Mouse (Mus musculus): ENCODE results near the gene Taar2. TPM values are rescaled to one million over a fixed set of nuclear protein-coding genes. Genes with fewer than 3 reads are reported as not detected.

Taar2 gene
- polyA plus RNA-seq, 1 experiment from 2014 or later, result not detected

DNA sequence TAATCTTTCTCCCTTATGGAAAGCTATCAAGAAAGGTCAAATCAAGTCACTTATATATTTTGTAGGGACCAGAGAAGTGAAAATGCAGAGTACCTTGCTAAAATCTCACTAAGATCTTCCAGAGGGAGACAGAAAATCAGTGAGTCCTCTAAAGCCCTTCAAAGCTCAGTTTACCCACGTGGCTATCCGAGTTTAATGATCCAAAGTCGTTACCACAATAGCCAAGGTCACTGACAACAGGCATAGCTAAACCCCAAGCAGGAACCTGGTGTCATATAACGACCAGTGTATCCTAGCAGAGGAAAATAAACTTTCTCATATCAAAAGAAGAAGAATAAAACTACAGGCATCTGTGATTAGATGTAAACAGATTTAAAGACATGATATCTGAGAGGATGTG is 759 bp upstream of the Taar2 start:
- no peaks in the 10 kb centered on the region for H3K27me3 ChIP-seq (ENCODE audit: control insufficient read depth, insufficient read depth, low read length)
- no peaks in the 10 kb centered on the region for H3K36me3 ChIP-seq (replicated peaks; ENCODE audit: control insufficient read depth, insufficient read depth)
- no peak overlapping the region for H3K9ac ChIP-seq
- H3K27ac ChIP-seq, result no peak overlapping the region
- H3K9me3 ChIP-seq (ENCODE audit: control insufficient read depth, low read length), result no peaks in the 10 kb centered on the region
- DNase-seq (ENCODE audit: low spot score) (no peak), ATAC-seq (ENCODE audit: low FRiP score) (no peak)
- 52% methylated on average over 4 of the region's 4 CpGs for WGBS
- H3K4me2 ChIP-seq (replicated peaks), result no peak overlapping the region
- no peaks in the 10 kb centered on the region for H3K4me1 ChIP-seq (replicated peaks; ENCODE audit: control insufficient read depth, insufficient read depth, low read length)
- no peak overlapping the region for H3K4me3 ChIP-seq (replicated peaks; ENCODE audit: low read length)

DNA sequence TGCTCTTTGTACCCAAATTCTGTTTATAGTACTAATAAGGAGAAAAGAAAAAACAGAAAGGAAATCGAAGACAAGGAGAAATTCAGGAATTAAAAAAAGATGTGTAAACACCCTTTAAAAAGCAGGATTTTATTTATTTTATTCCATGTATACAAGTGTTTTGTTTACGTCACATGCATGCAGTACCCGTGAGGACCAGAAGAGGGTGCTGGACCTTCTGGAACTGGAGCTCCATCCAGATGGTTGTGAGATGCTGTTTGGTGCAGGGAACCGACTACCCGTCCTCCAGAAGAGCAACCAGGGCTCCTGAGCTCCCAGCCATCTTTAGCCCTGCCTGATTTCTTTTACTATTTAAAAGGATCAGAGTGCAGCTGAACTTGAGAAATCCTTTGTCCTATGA is 4.1 kb downstream of the Taar2 start:
- Histone ChIP-seq H3K9me3 (ENCODE audit: control insufficient read depth, low read length) (no peaks in the 10 kb centered on the region), H3K4me3 (replicated peaks; ENCODE audit: low read length) (no peak overlapping the region), H3K9ac (no peak overlapping the region), H3K4me2 (replicated peaks) (no peak overlapping the region), H3K27me3 (ENCODE audit: control insufficient read depth, insufficient read depth, low read length) (no peaks in the 10 kb centered on the region), H3K27ac (no peak overlapping the region), H3K4me1 (replicated peaks; ENCODE audit: control insufficient read depth, insufficient read depth, low read length) (no peaks in the 10 kb centered on the region), H3K36me3 (replicated peaks; ENCODE audit: control insufficient read depth, insufficient read depth) (no peaks in the 10 kb centered on the region)
- no peak for ATAC-seq (ENCODE audit: low FRiP score)
- DNase-seq (ENCODE audit: low spot score), result no peak
- WGBS, result 76% methylated on average over 5 of the region's 5 CpGs

DNA sequence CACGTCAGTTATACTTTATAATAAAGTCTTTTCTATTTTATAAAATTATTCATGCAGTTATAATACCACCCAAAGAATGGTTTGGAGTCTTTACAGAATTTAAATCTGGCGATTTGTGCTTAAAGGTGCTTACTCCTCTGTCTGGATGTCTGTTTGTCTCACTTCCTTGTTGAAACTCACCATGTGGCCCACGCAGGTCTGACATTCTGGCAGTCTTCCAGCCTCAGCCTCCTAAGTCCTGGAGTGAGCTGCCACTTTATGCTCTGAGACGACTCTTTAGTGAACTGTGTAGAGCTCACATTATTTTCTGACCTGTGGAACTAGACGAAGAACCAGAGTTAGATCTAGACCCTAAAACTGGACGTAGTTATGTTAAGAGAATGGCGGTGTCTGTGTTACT is 9.7 kb downstream of the Taar2 start:
- ATAC-seq (ENCODE audit: low FRiP score) (no peak), DNase-seq (ENCODE audit: low spot score) (no peak)
- H3K4me3 ChIP-seq (replicated peaks; ENCODE audit: low read length), result no peak overlapping the region
- H3K9ac ChIP-seq, result no peak overlapping the region
- no peak overlapping the region for H3K4me2 ChIP-seq (replicated peaks)
- no peaks in the 10 kb centered on the region for H3K36me3 ChIP-seq (replicated peaks; ENCODE audit: control insufficient read depth, insufficient read depth)
- 71% methylated on average over 7 of the region's 7 CpGs for WGBS
- H3K27ac ChIP-seq, result no peak overlapping the region
- no peaks in the 10 kb centered on the region for H3K9me3 ChIP-seq (ENCODE audit: control insufficient read depth, low read length)
- H3K4me1 ChIP-seq (replicated peaks; ENCODE audit: control insufficient read depth, insufficient read depth, low read length), result no peaks in the 10 kb centered on the region
- H3K27me3 ChIP-seq (ENCODE audit: control insufficient read depth, insufficient read depth, low read length), result no peaks in the 10 kb centered on the region

DNA sequence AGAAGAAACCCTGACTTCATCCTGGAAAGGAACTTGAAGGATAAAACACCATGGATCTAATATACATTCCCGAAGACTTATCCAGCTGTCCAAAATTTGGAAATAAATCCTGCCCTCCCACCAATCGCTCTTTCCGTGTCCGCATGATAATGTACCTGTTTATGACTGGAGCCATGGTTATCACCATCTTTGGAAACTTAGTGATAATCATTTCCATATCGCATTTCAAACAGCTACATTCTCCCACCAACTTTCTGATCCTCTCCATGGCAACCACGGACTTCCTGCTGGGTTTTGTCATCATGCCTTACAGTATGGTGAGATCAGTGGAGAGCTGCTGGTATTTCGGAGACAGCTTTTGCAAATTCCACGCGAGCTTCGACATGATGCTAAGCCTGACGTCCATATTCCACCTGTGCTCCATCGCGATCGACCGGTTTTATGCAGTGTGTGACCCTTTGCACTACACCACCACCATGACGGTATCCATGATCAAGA is 11.2 kb downstream of the Taar2 start, which contains the start of gene Taar3:
Taar3 (plus strand) TSS at position 51 of the 498 bp plus-strand sequence.
- Histone ChIP-seq H3K4me2 (replicated peaks) (no peak within 1 kb of the TSS), H3K4me3 (replicated peaks; ENCODE audit: low read length) (no peak within 1 kb of the TSS), H3K27me3 (ENCODE audit: control insufficient read depth, insufficient read depth, low read length) (no peaks in the 10 kb centered on the region), H3K9ac (no peak within 1 kb of the TSS), H3K9me3 (ENCODE audit: control insufficient read depth, low read length) (no peaks in the 10 kb centered on the region), H3K27ac (no peak within 1 kb of the TSS), H3K36me3 (replicated peaks; ENCODE audit: control insufficient read depth, insufficient read depth) (no peaks in the 10 kb centered on the region), H3K4me1 (replicated peaks; ENCODE audit: control insufficient read depth, insufficient read depth, low read length) (no peaks in the 10 kb centered on the region)
- no peak for ATAC-seq (ENCODE audit: low FRiP score)
- no peak for DNase-seq (ENCODE audit: low spot score)
- 85% methylated on average over 16 of the region's 16 CpGs for WGBS

DNA sequence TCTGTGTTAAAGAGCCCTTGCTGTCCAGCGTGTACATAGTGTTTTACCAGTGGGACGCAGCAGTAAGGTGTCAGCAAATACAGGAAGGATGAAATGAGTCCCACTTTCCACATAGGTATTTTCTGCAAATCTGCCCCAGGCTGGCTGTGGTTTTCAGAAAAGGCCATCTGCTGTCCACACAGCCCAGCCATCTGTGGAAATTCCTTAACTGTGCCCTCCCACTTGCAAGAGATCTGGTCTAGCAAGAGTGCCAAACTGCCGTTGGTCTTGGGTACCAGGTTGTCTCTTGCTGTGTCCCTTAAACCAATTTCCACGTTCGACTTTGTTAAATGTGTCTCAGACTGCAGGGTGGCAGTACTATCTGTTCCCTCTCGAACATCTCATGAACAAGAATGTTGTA is 13.3 kb downstream of the Taar2 start:
- Histone ChIP-seq H3K4me2 (replicated peaks) (no peak overlapping the region), H3K4me1 (replicated peaks; ENCODE audit: control insufficient read depth, insufficient read depth, low read length) (no peaks in the 10 kb centered on the region), H3K9me3 (ENCODE audit: control insufficient read depth, low read length) (no peaks in the 10 kb centered on the region), H3K27ac (no peak overlapping the region), H3K9ac (no peak overlapping the region), H3K4me3 (replicated peaks; ENCODE audit: low read length) (no peak overlapping the region), H3K27me3 (ENCODE audit: control insufficient read depth, insufficient read depth, low read length) (no peaks in the 10 kb centered on the region), H3K36me3 (replicated peaks; ENCODE audit: control insufficient read depth, insufficient read depth) (no peaks in the 10 kb centered on the region)
- DNase-seq (ENCODE audit: low spot score) (no peak), ATAC-seq (ENCODE audit: low FRiP score) (no peak)
- WGBS, result 85% methylated on average over 6 of the region's 6 CpGs

DNA sequence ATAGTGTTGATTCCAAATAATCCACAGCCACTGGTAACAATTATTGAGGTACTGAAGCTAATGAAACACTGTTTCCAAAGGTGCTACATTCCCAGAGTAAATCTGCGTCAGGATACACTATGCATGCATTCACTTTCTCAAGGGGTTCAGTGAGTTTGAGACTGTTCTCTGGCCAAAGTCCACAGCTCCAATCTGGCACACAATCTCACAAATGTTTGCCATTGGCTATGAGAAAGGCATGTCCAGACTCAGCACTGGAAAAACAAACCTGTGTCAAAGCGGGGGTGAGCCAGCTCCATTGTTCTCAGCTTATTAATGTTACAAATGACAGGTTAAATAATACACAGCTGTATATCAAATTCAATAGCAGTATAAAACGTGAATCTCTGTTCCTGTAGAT is 20.7 kb downstream of the Taar2 start:
- Histone ChIP-seq H3K4me1 (replicated peaks; ENCODE audit: control insufficient read depth, insufficient read depth, low read length) (no peaks in the 10 kb centered on the region), H3K27ac (no peak overlapping the region), H3K9me3 (ENCODE audit: control insufficient read depth, low read length) (no peaks in the 10 kb centered on the region), H3K36me3 (replicated peaks; ENCODE audit: control insufficient read depth, insufficient read depth) (no peaks in the 10 kb centered on the region), H3K4me2 (replicated peaks) (no peak overlapping the region), H3K27me3 (ENCODE audit: control insufficient read depth, insufficient read depth, low read length) (no peaks in the 10 kb centered on the region), H3K4me3 (replicated peaks; ENCODE audit: low read length) (no peak overlapping the region), H3K9ac (no peak overlapping the region)
- no peak for ATAC-seq (ENCODE audit: low FRiP score)
- no peak for DNase-seq (ENCODE audit: low spot score)
- 70% methylated on average over 3 of the region's 3 CpGs for WGBS

DNA sequence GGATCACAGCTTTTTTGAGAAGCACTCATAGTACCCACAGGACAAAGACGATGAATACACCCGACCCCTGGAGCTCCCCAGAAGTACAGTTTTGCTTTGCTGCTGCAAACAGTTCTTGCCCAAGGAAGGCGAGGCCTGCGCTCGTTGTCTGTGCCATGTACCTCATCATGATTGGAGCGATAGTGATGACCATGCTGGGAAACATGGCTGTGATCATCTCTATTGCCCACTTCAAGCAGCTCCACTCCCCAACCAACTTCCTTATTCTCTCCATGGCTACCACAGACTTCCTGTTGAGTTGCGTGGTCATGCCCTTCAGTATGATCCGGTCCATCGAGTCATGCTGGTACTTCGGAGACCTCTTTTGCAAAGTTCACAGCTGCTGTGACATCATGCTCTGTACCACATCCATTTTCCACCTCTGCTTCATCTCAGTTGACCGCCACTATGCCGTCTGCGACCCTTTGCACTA is 22.1 kb downstream of the Taar2 start, which contains the start of gene Taar4:
Taar4 (plus strand) TSS at position 51 of the 472 bp plus-strand sequence.
- Histone ChIP-seq H3K9ac (no peak within 1 kb of the TSS), H3K36me3 (replicated peaks; ENCODE audit: control insufficient read depth, insufficient read depth) (no peaks in the 10 kb centered on the region), H3K4me1 (replicated peaks; ENCODE audit: control insufficient read depth, insufficient read depth, low read length) (no peaks in the 10 kb centered on the region), H3K27me3 (ENCODE audit: control insufficient read depth, insufficient read depth, low read length) (no peaks in the 10 kb centered on the region), H3K4me3 (replicated peaks; ENCODE audit: low read length) (no peak within 1 kb of the TSS), H3K9me3 (ENCODE audit: control insufficient read depth, low read length) (no peaks in the 10 kb centered on the region), H3K27ac (no peak within 1 kb of the TSS), H3K4me2 (replicated peaks) (no peak within 1 kb of the TSS)
- WGBS, result 93% methylated on average over 13 of the region's 13 CpGs
- DNase-seq (ENCODE audit: low spot score), result no peak
- ATAC-seq (ENCODE audit: low FRiP score), result no peak

DNA sequence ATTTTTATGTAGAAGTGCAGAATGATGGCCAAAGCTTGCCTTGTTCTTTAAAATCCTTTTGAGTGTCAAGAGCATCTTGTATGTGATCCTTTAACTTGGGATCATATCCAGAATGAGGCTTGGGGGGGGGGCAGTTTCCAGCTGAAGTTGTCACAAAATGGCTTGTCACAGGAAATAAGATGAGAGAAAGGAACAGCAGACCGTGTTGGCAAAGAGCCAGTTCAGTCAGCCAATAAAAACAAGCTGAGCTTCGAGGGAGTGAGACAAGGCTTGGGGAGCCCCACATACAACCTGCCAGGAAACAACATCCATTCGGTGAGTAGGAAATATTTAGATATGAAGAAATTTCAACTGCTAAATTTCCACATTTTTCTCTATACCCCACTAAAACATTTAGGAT is 25.1 kb downstream of the Taar2 start:
- WGBS, result 60% methylated on average over 3 of the region's 3 CpGs
- Histone ChIP-seq H3K4me3 (replicated peaks; ENCODE audit: low read length) (no peak overlapping the region), H3K9ac (no peak overlapping the region), H3K4me2 (replicated peaks) (no peak overlapping the region), H3K9me3 (ENCODE audit: control insufficient read depth, low read length) (no peaks in the 10 kb centered on the region), H3K4me1 (replicated peaks; ENCODE audit: control insufficient read depth, insufficient read depth, low read length) (no peaks in the 10 kb centered on the region), H3K36me3 (replicated peaks; ENCODE audit: control insufficient read depth, insufficient read depth) (no peaks in the 10 kb centered on the region), H3K27me3 (ENCODE audit: control insufficient read depth, insufficient read depth, low read length) (no peaks in the 10 kb centered on the region), H3K27ac (no peak overlapping the region)
- DNase-seq (ENCODE audit: low spot score) (no peak), ATAC-seq (ENCODE audit: low FRiP score) (no peak)

DNA sequence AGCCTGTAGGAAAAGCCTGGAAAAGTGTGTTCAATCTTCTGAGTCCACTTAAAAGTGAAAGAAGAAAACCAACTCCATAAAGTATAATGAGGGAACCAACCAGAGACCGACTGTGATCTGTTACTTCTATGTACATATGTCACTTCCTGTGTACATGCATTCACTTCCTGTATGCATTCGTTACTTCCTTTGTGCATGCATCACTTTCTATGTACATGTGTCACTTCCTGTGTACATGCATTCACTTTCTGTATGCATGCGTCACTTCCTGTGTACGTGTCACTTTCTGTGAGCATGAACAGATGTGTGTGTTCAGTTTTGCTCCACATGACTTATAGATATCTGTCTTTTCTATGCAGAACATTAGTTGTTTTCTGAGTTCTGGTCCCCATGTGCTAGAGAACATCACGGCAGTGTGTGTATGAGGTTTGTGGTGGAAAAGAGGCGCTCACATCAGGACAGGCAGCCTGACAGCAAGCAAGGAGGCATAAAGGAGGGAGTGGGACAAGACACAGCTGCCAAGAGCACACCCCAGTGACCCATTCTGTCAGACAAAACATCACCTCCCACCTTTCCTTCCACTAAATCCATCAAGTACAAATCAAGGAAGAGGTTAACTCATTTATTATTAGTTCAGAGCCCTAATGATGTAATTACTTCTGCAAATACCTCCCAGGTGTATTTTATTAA is 26.7 kb downstream of the Taar2 start:
- H3K4me1 ChIP-seq (replicated peaks; ENCODE audit: control insufficient read depth, insufficient read depth, low read length), result no peaks in the 10 kb centered on the region
- DNase-seq (ENCODE audit: low spot score), result no peak
- no peaks in the 10 kb centered on the region for H3K9me3 ChIP-seq (ENCODE audit: control insufficient read depth, low read length)
- 94% methylated on average over 6 of the region's 6 CpGs for whole genome bisulfite sequencing
- H3K4me2 ChIP-seq (replicated peaks), result no peak overlapping the region
- no peak overlapping the region for H3K9ac ChIP-seq
- H3K27me3 ChIP-seq (ENCODE audit: control insufficient read depth, insufficient read depth, low read length), result no peaks in the 10 kb centered on the region
- H3K36me3 ChIP-seq (replicated peaks; ENCODE audit: control insufficient read depth, insufficient read depth), result no peaks in the 10 kb centered on the region
- no peak overlapping the region for H3K27ac ChIP-seq
- ATAC-seq (ENCODE audit: low FRiP score), result no peak
- H3K4me3 ChIP-seq (replicated peaks; ENCODE audit: low read length), result no peak overlapping the region

Data from hindbrain, embryonic 14.5 days (tissue).